Mouse (Mus musculus) E14TG2a.4 (cell line): ENCODE results near the gene 2310007B03Rik.

Experiments used
- CTCF ChIP-seq: conservative IDR thresholded peaks from 2 replicates; pipeline ENCODE4 v1.5.1; 2014; ENCODE audit warnings: low read length
- POU5F1 ChIP-seq: IDR thresholded peaks from 2 replicates; pipeline ENCODE4 v1.6.1; 2014; ENCODE audit warnings: low read length, borderline replicate concordance

DNA sequence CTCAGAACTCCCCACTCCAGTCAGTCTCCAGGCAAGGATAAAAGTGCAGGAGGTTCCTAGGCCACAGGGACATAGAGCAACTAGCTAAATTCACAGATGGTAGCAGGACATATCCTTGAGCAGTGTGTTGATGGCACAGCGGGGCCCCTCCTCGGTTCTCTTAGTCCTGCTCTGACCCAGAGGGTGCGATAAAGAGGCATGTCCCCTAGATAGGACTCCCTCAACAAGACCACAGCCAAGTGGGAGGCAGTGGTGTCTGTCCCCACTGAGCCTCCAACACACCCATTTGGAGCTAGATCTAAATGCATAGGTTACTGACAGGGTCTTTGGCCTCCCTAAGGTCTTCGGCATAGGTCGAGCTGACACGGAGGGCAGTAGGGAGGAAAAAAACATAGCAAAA lies 15.1 kb upstream of the 2310007B03Rik start:
- TF ChIP-seq CTCF (no peak), POU5F1 (no peak)
